Mouse (Mus musculus) limb, embryonic 13.5 days (tissue): ENCODE data around the gene Tnf. TPM values are rescaled to one million over a fixed set of nuclear protein-coding genes. Genes with fewer than 3 reads are reported as not detected.
A peak's percentile ranks its signal among the peaks of the same experiment; 100 is the strongest.

Experiments used
- ATAC-seq: fragments of 200-750 bp; cut with Nextera tagmentation; 2 replicates; pipeline ENCODE4 v1.8.0; 2017; ENCODE audit warnings: low read depth, moderate number of reproducible peaks, moderate TSS enrichment; ENCODE audit not compliant: low FRiP score
- H3K27ac ChIP-seq: fragments of 300-500 bp; sonication (generic); 2 replicates; pipeline ENCODE4 v1.5.1; 2015; ENCODE audit warnings: inconsistent platforms, mild to moderate bottlenecking, moderate library complexity
- H3K27me3 ChIP-seq: fragments of 300-500 bp; sonication (generic); 2 replicates; pipeline ENCODE4 v1.6.1; 2015; ENCODE audit warnings: mild to moderate bottlenecking, inconsistent platforms
- H3K36me3 ChIP-seq: fragments of 300-500 bp; sonication (generic); 2 replicates; pipeline ENCODE4 v1.6.1; 2015; ENCODE audit warnings: inconsistent platforms, mild to moderate bottlenecking, moderate library complexity
- H3K4me1 ChIP-seq: fragments of 300-500 bp; sonication (generic); 2 replicates; pipeline ENCODE4 v1.6.1; 2015; ENCODE audit warnings: inconsistent platforms
- H3K4me2 ChIP-seq: fragments of 300-500 bp; sonication (generic); replicated peaks from 2 replicates; pipeline ENCODE4 v1.6.1; 2015; ENCODE audit warnings: inconsistent platforms, mild to moderate bottlenecking, moderate library complexity
- H3K4me3 ChIP-seq: fragments of 300-500 bp; sonication (generic); 2 replicates; pipeline ENCODE4 v1.5.1; 2015; ENCODE audit warnings: moderate library complexity, mild to moderate bottlenecking, inconsistent platforms
- H3K9ac ChIP-seq: fragments of 300-500 bp; sonication (generic); 2 replicates; pipeline ENCODE4 v1.6.1; 2015; ENCODE audit warnings: mild to moderate bottlenecking, inconsistent platforms
- H3K9me3 ChIP-seq: fragments of 300-500 bp; sonication (generic); 2 replicates; pipeline ENCODE4 v1.6.1; 2016; ENCODE audit warnings: inconsistent platforms
- WGBS: fragments of 180-500 bp; shearing (Covaris S2); methylation state at CpG from one replicate; pipeline ENCODE4 v1.1.7; 2015; 5-methylcytosine and 5-hydroxymethylcytosine counted together
- polyA plus RNA-seq: library from polyadenylated mRNA; unstranded; fragments of >200 nt; fragmentation: Nextera tagmentation; extraction: Ambion mirVana; gene quantifications from 2 replicates; pipeline ENCODE4 v1.2.1, GENCODE M21; 2015

Gene Tnf
- polyA plus RNA-seq, 1 experiment from 2014 or later, result 0.36 TPM

DNA sequence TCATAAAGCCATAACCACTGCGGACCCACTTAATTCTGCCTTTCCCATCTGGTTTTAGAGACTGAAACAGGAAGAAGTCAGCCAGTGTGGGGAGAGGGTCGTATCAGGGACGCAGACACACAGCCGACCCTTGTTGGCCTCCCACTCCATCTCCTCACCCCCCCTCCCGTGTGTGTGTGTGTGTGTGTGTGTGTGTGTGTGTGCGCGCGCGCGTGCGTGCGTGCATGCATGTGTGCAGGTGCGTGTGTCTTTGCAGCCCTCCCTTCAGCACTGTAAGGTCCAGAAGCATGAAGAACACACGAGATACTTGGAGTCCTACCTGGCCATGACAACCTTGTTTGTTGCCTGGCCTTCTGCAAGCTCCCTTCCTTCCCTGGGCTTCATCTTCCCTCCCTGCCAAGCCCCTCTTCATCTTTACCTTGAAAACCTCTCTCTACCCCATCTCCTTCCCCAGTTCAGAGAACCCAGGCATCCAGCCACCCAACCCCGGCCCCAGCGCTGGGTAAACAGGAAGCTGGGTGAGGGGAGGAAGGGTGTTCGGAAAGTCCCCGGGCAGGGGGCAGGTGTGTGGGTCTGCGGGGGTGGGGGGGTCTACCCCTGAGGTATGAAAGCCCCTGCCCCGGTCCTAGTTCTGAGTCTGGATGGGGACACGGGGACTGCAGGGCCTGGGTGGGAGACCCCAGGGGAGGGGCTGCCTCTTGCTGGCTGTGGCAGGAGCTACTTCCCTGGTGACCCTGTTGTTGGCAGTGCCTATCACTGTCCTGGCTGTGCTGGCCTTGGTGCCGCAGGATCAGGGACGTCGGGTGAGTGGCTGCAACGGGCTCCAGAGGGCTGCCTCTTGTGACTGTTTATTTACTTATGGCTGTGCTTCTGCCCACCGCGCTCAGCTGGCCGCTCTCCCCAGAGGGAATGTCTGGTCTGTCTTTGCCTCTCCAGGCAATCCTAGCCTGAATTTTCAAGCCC, 7.6 kb downstream of the Tnf start, which contains the start of gene Ltb:
Ltb (plus strand) TSS at position 559 of the 963 bp plus-strand sequence.
- H3K27ac ChIP-seq, result no peak within 1 kb of the TSS
- peak within 1 kb of the TSS; percentile 79 for H3K4me2 ChIP-seq
- WGBS, result 50% methylated on average over 24 of the region's 28 CpGs
- peaks cover 55% of the 10 kb centered on the region for H3K27me3 ChIP-seq
- H3K36me3 ChIP-seq, result no peaks in the 10 kb centered on the region
- peaks cover 15% of the 10 kb centered on the region for H3K4me1 ChIP-seq
- H3K9ac ChIP-seq, result peak within 1 kb of the TSS; percentile 43; the same call in 1 of the 2 replicates
- no peak for ATAC-seq
- H3K4me3 ChIP-seq, result peak within 1 kb of the TSS; percentile 47
- no peaks in the 10 kb centered on the region for H3K9me3 ChIP-seq

DNA sequence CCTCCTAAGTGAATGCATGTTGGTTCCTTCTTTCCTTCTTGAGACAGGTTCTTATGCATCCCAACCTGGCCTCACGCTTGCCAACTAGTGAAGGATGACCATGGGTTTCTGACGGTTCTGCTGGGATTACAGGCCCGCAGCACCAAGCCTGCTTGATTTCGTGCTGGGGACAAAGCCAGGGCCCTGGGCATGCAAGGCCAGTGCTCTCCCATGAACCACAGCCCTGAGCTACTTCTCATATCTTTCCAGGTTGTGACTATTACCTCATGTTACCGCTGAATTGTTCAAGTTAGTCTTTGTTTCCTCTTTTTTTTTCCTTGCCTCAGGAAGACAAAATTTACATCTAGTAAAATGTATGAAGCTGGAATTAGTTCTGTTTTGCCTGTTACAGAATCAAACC, 8.9 kb downstream of the Tnf start:
- peaks cover 15% of the 10 kb centered on the region for H3K4me1 ChIP-seq
- ATAC-seq, result no peak
- no peaks in the 10 kb centered on the region for H3K36me3 ChIP-seq
- H3K27ac ChIP-seq, result no peak overlapping the region
- peaks cover 44% of the 10 kb centered on the region for H3K27me3 ChIP-seq
- 84% methylated on average over 5 of the region's 5 CpGs for WGBS
- no peaks in the 10 kb centered on the region for H3K9me3 ChIP-seq
- no peak overlapping the region for H3K4me3 ChIP-seq
- H3K9ac ChIP-seq, result no peak overlapping the region
- no peak overlapping the region for H3K4me2 ChIP-seq

DNA sequence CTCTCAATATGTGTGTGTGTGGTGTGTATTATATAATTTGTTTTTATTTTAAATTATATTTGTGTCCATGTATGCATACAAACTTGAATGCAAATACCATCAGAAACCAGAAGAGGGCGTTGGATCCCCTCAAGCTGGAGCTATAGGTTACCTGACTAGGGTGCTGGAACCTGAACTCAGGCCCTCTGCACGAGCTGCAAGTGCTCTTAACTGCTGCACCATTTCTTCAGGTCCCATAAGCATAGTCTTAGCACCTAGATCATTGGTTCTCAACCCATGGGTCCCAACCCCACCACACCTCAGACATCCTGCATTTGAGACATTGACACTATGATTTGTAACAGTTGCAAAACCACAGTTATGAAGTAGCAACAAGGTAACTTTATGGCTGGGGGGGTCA, 10.1 kb downstream of the Tnf start:
- H3K4me2 ChIP-seq, result no peak overlapping the region
- no peak overlapping the region for H3K27ac ChIP-seq
- no peak overlapping the region for H3K4me3 ChIP-seq
- peaks cover 16% of the 10 kb centered on the region for H3K4me1 ChIP-seq
- WGBS, result 58% methylated on average over 2 of the region's 2 CpGs
- peaks cover 35% of the 10 kb centered on the region for H3K27me3 ChIP-seq
- no peaks in the 10 kb centered on the region for H3K36me3 ChIP-seq
- H3K9me3 ChIP-seq, result no peaks in the 10 kb centered on the region
- H3K9ac ChIP-seq, result no peak overlapping the region
- no peak for ATAC-seq

DNA sequence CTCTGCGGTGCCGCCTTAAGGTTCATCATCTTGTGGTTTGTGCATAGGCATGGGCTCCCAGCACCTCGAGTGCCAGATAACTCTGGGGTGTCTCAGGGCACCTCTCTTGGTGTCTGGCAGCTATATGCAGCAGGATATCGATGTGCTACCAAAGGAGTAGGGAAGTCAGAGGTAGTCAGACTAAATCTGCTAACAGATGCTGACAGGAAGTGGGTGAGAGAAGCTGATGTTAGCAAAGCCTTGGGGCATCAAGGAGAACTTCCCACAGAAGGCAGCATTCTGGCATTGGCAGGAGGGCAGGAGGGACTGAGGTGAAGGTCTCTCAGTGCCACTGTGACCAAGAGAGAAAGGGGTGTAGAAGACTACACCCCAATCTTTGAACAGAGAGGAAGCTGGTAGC, 11.7 kb downstream of the Tnf start:
- Histone ChIP-seq H3K4me3 (no peak overlapping the region), H3K27ac (no peak overlapping the region), H3K4me1 (peaks cover 13% of the 10 kb centered on the region), H3K36me3 (no peaks in the 10 kb centered on the region), H3K9ac (no peak overlapping the region), H3K4me2 (no peak overlapping the region), H3K9me3 (no peaks in the 10 kb centered on the region), H3K27me3 (peaks cover 19% of the 10 kb centered on the region)
- 72% methylated on average over 4 of the region's 4 CpGs for WGBS
- ATAC-seq, result no peak

DNA sequence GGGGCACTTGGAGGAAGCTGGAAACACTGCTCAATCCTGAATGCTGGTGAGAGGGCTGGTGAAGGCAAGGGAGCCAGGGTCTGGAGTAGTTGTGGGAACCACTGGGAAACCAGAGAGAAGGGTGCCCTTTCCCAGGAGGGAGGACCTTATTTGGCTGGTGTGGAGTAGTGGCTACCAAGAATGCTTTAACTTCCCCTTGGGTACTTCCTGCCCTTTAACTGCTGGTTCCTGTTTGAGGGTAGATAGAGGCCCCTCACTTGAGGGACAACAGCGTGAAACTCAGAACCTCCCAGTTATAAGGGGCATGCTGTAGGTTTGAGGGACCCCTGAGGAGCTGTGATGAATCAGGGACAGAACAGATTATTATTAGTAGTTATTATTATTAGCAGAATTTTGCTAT, 12.6 kb downstream of the Tnf start:
- Histone ChIP-seq H3K9ac (no peak overlapping the region), H3K4me3 (no peak overlapping the region), H3K36me3 (no peaks in the 10 kb centered on the region), H3K4me1 (peaks cover 10% of the 10 kb centered on the region), H3K9me3 (no peaks in the 10 kb centered on the region), H3K4me2 (no peak overlapping the region), H3K27ac (no peak overlapping the region), H3K27me3 (peaks cover 10% of the 10 kb centered on the region)
- 62% methylated on average over 1 of the region's 1 CpGs for WGBS
- no peak for ATAC-seq

DNA sequence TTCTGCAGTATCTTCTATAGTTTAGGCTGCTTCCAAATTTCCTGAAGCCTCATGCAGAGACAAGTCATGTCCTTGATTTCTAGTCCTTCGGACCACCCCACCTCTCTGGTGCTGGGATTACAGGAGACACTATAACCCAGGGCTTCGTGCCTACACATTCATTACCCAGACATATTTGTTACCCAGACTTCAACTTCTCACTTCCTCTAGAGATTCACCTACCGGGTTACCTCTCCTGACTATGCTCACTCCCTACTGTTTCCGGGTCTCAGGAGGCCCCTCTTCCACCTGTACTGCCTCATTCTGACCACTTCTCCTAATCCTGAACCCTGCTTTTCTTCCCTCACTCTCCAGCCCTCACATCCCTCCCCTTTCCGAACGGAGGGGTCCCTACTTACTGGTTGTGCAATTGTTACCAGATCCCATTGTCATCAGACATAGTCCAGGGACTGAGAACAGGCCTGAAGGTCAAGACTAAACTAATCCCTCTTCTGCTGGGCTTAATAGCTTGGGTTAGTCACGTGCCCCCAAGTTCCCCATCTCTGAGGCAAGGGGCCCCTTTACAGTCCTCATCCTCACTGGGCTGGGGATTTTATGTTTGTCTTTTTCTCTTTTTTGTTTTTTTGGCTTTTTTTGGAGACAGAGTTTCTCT, 13.7 kb downstream of the Tnf start, which contains the start of gene Lst1:
Lst1 (minus strand) TSS at position 481 of the 652 bp plus-strand sequence.
- H3K27ac ChIP-seq, result peak within 1 kb of the TSS; percentile 22; the same call in 1 of the 2 replicates
- no peak within 1 kb of the TSS for H3K9ac ChIP-seq
- no peaks in the 10 kb centered on the region for H3K36me3 ChIP-seq
- WGBS, result 72% methylated on average over 7 of the region's 7 CpGs
- H3K4me2 ChIP-seq, result no peak within 1 kb of the TSS
- H3K9me3 ChIP-seq, result no peaks in the 10 kb centered on the region
- H3K27me3 ChIP-seq, result no peaks in the 10 kb centered on the region
- H3K4me3 ChIP-seq, result no peak within 1 kb of the TSS
- peaks cover 10% of the 10 kb centered on the region for H3K4me1 ChIP-seq
- ATAC-seq, result no peak

DNA sequence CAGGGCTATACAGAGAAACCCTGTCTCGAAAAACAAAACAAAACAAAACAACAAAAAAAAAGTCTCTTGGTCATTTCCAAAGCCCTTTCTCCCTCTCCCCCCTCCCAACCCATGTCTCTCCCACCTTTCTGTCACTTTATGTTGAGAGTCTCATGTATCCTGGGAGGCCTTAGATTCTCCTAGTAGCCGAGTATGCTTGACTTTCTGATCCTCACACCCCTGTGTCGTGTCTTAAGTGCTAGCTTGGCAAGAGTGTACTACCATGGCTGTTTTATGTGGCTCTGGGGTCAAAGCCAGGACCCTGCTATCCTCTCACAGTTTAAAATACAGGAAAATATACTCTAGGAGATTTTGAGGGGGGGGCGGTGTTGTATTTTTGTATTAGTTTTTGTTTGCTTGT, 14.5 kb downstream of the Tnf start:
- H3K4me2 ChIP-seq, result no peak overlapping the region
- H3K9me3 ChIP-seq, result no peaks in the 10 kb centered on the region
- H3K9ac ChIP-seq, result no peak overlapping the region
- H3K27me3 ChIP-seq, result no peaks in the 10 kb centered on the region
- H3K4me3 ChIP-seq, result no peak overlapping the region
- H3K36me3 ChIP-seq, result no peaks in the 10 kb centered on the region
- no peak for ATAC-seq
- H3K4me1 ChIP-seq, result peaks cover 10% of the 10 kb centered on the region
- WGBS, result 66% methylated on average over 4 of the region's 4 CpGs
- H3K27ac ChIP-seq, result no peak overlapping the region; the same call in 1 of the 2 replicates

DNA sequence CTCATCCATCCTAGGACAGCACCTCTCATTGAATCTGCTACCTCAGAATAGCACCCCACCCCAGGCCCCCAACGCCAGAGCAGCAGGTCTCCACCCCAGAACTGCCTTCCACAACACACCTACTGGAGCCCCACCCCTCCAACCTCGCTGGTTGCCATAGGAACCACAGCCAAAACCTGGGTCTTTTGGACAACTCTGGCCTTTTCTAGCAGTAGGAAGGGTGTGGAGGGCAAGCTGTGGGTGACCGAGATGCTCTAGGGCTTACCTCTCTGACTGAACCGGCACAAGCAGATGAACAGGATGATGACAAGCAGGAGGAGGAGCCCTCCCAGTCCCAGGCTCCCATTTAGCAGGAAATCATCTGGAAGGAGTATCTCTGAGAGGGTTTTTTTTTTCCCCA, 15.1 kb downstream of the Tnf start:
- 3% methylated on average over 4 of the region's 4 CpGs for WGBS
- H3K27ac ChIP-seq, result peak overlapping the region; percentile 86
- peak overlapping the region; percentile 46 for H3K4me3 ChIP-seq
- peaks cover 10% of the 10 kb centered on the region for H3K4me1 ChIP-seq
- H3K36me3 ChIP-seq, result no peaks in the 10 kb centered on the region
- H3K4me2 ChIP-seq, result peak overlapping the region; percentile 64
- no peaks in the 10 kb centered on the region for H3K9me3 ChIP-seq
- no peaks in the 10 kb centered on the region for H3K27me3 ChIP-seq
- 0 out of 2 replicates have a peak overlapping the region, but pooled peaks have one; percentile 51 for H3K9ac ChIP-seq
- peak; percentile 76 for ATAC-seq

DNA sequence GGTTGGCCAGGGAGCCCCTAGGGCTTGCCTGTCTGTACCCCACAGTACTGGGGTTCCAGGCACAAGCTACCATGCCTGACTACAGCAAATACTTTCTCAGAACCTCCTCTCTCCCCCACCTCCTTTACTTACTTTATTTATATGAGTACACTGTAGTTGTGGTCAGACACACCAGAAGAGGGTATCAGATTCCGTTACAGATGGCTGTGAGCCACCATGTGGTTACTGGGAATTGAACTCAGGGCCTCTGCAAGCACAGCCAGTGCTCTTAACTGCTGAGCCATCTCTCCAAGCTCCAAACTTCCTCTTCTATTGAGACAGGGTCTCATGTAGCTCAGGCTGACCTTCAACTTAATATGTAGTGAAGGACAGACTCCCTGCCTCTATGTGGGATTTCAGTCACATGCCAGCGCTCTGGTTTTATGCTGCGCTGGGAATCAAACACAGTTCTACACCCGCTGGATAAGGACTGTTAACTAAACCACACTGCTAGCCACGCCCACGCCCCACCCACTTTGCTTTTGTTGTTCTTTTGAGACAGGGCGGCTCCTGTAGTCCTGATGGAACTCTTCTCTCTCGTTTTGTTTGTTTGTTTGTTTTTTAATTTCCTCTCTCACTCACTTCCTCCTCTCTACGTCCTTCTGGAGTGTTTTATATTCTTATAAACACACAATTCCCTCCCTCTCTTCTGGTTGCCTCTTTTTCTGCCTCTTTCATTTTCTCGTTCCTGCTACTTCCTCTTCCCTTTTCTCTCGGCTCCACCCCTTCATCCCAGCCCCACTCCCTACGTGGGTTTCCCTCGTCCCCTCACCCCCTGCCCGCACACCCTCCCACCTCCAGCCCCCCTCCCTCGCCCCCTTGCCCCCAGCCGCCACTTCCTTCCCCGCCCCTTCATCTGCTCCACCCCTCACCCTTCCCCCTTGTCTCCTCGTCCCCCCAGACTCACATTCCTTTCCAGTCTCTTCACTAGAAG, 15.9 kb downstream of the Tnf start:
- 3% methylated on average over 18 of the region's 18 CpGs for WGBS

DNA sequence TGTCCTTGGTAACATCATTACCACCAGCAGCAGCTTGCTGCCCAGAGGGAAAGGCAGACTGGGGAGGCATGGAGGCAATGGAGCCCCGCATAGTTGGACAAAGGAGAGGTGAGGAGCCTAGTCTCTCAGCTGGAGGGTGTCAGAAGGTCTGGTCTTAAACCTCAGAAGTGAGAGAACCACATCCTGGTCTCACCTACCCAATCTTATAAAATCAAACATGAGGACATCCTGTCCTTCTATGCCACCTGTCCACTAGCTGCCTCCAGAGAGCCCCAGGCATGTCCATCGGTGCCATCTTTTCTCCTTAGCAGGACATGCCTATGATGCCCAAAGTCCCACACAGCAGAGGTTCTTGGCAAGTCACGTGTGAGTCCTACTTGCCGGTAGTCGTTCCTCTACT, 21.7 kb downstream of the Tnf start:
- H3K4me2 ChIP-seq, result no peak overlapping the region
- no peak for ATAC-seq
- no peaks in the 10 kb centered on the region for H3K9me3 ChIP-seq
- no peaks in the 10 kb centered on the region for H3K36me3 ChIP-seq
- WGBS, result 84% methylated on average over 5 of the region's 5 CpGs
- 0 out of 2 replicates have a peak overlapping the region, but pooled peaks have one; percentile 13 for H3K9ac ChIP-seq
- H3K27me3 ChIP-seq, result no peaks in the 10 kb centered on the region
- no peak overlapping the region for H3K4me3 ChIP-seq
- H3K27ac ChIP-seq, result no peak overlapping the region
- no peaks in the 10 kb centered on the region for H3K4me1 ChIP-seq

More for the DNA sequence above, 15.9 kb downstream of the Tnf start:
- Histone ChIP-seq H3K27me3 (no peaks in the 10 kb centered on the region), H3K27ac (peak overlapping the region; percentile 86), H3K9ac (peak overlapping the region; percentile 51), H3K9me3 (no peaks in the 10 kb centered on the region), H3K36me3 (no peaks in the 10 kb centered on the region), H3K4me3 (peak overlapping the region; percentile 46), H3K4me1 (peaks cover 10% of the 10 kb centered on the region), H3K4me2 (peak overlapping the region; percentile 64)
- peak; percentile 79 for ATAC-seq

DNA sequence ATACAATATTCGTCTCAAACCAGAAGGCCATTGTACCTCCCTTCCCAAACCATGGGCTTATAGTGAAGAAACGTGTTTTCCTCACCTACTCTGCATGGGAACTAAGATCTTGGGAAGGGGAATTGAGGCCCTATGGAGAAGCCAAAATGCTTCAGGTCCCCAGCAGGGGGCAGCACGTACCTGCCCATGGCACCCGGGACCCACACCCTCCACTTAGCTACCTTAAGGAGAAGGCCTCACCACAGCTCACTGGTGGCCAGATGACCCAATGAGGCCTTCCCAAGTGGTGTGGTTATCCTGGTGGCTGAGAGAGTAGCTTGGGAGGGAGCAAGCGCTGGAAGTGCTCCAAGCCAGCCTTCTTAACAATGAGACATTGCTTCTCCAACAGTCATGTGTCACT, 23.3 kb downstream of the Tnf start:
- Histone ChIP-seq H3K4me1 (peaks cover 11% of the 10 kb centered on the region), H3K4me2 (no peak overlapping the region), H3K27ac (no peak overlapping the region), H3K36me3 (no peaks in the 10 kb centered on the region), H3K9me3 (no peaks in the 10 kb centered on the region), H3K9ac (no peak overlapping the region), H3K4me3 (no peak overlapping the region), H3K27me3 (no peaks in the 10 kb centered on the region)
- ATAC-seq, result peak; percentile 77
- WGBS, result 16% methylated on average over 5 of the region's 5 CpGs
